Mouse (Mus musculus): ENCODE data around the gene Gapvd1.

GRCm38 (mm10) chr2:34628903-34629540 is 126.0 kb downstream of the Gapvd1 start:
- TF ChIP-seq POLR2A (IDR thresholded peaks at IDR 0.05; ENCODE audit: insufficient read depth, low read depth, low read length): no peak
- TF ChIP-seq CTCF (IDR thresholded peaks at IDR 0.05): no peak

Measured in heart, adult 2 months (tissue).